Mouse (Mus musculus) left cerebral cortex, adult 9 months (tissue): ENCODE data around the gene Tfcp2.

Source experiments
- DNase-seq, 2 experiments: peaks; one replicate each; pipeline ENCODE4 v3.0.0; 2022; ENCODE audit warnings: low spot score in 2 of 2

Gene Tfcp2

DNA sequence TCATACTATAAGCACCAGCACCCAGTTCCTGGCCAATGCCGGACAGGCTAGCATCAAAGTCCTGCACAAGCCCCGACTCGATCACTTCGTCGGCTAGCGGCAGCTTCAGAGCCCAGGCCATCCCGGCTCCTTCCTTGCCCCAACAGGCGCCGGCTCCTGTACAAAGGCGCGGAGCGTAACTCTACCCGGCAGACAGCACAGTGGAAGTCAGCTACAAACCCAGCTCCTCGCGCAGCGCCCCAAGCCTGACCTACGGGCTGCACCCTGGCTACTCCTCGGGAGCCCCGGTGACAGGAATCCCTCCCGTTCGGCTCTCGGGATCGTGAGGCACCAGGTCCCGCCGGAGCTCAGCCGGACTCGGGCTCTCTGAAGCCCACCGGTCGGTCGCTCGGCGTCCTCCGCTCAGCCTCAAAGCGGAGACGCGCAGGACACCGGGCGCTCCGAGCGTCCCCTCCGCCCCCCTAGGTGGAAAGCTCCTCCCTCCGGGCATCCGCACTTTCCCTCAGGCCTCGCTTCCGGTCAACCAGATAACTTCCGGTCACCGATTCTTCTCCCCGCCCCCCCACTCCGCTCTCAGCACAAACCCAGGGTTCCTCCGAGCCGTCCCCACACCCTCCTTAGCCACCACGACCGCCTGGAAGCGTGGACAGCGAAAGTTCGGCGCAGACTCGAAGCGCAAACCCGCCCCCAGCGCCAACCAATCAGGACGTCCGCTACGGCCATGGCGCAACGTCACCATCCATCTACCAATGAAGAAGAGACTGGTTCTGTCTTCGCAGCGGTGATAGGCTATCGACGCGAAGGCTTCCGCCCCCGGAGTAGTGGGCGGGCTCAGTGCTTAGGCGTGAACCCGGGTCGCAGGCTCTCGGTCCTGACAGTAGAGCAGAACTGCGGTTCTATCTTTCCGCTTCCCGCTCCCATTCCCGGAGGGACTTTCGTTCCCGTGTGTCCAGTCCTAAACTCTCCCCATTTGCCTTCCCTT, at the start of gene Tfcp2:
Gene Tfcp2, minus strand, starts transcription at position 683 of the 982 bp plus-strand sequence.
- peak; percentile 96 to 99 for DNase-seq

DNA sequence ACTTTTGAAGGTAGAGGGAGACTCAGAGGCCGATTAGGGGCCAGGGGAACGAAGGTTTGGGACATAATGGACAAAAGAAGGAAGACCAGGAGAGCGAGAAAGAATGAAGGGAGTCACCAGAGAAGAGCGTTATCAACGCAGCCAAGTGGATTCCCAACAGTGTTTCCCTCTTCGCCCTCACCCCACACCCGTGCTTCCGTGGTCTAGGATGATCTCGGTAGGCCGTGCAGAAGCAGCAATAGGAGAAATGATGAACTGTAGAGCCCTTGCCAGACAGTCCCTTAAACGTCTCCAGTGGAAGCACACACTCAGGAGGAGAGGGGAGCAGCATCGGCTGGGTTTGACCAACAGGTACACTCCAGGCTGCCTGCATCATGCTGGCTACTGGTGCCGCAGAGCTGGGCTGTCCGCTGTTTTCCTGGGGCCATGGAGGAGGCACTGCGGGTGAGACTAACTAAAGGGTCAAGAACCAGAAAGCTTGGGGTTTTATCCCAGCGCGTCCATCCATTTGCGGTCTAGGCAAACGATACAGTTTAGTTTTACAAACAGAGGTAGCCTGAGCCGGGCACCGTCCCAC, 49.0 kb upstream of the Tfcp2 start:
- no peak for DNase-seq

DNA sequence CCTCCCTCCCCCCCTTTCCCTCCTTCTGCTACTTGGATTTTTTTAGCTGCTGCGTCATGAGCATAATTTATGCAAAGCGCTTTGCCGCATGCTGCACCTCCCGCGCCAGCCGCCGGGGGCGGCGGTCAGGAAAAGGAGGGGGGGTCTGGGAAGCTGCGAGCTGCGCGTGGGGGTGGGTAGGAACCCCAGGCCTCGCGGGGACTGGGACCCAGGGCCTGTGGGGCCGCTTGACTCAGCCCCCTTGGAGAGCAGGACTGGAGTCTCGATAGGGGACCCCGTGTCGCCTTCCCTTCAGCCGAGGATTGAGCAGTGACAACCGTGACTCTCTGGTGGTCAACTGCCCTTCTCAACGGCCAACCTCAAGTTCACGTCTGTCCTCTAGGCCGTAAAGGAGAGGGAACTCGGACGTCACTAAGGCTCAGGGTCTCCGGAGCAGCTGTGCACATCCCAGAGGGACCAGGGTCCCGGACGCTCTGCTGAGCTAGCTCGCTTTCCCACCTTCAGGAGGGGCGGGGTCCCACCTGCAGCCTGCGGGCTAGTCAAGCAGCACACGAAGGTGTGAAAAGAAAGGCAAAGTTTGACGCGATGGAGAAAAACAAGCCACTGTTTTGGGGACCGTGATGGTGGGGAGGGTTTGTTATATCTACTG, 48.4 kb upstream of the Tfcp2 start:
- peak in 1 of 2 experiments; percentile 69 for DNase-seq

DNA sequence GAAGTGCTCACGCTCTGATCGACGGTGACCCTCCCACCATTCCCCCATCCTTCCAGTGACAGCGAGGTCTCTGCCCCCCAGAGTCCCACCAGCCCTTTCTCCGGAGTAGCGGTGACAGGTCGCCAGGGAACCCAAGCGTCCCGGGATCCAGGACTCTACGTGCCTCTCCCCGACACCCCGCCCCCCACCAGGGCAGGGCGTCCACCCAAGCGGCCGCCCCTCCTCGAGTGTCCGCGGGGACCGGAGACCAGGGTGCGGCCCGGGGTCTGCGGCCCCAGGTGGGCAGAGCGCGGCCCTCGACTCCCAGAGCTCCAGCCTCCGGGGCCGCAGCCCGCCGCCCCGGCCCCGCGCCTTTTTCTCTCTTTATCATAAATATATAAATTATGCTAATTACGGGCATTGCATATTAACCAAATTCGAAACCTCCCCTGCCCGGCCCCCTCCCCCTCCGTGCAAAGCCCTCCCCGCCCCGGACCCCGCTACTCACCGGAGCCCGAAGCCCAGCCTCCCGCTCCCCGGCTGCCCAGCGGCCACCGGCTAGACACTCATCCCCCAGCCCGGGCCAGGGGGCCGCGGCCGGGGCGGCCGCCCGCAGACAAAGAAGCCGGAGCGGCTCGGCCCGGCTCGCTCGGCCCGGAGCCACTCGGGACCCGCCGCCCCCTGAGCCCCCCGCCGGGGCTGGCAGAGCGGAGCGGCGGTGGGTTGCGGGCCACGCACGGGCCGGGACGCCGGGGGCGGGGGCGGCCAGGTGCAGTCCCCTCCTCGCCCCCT, 47.7 kb upstream of the Tfcp2 start, which contains the start of gene Pou6f1:
Gene Pou6f1, minus strand, starts transcription at position 709 of the 771 bp plus-strand sequence.
- DNase-seq: peak in 1 of 2 experiments; percentile 36

DNA sequence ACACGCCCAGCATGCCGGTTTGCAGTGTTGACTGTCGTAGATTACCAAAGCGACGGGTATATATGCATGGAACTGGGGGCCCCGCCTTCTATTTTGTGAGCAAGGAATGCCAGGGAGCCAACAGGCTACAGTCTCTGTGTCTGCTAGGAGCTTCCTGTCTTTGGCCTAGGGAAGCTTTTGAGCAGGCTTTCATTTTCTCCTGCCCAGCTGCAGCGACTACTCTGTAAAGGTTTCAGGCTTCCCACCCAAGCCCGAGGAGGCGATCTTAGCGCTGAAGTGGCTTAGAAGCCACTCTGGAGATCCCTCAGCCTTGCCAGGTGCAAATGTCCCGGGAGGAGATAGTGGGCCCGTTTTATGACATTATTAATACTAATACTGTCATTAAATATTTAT, 47.1 kb upstream of the Tfcp2 start:
- peak in 1 of 2 experiments; percentile 51 for DNase-seq

DNA sequence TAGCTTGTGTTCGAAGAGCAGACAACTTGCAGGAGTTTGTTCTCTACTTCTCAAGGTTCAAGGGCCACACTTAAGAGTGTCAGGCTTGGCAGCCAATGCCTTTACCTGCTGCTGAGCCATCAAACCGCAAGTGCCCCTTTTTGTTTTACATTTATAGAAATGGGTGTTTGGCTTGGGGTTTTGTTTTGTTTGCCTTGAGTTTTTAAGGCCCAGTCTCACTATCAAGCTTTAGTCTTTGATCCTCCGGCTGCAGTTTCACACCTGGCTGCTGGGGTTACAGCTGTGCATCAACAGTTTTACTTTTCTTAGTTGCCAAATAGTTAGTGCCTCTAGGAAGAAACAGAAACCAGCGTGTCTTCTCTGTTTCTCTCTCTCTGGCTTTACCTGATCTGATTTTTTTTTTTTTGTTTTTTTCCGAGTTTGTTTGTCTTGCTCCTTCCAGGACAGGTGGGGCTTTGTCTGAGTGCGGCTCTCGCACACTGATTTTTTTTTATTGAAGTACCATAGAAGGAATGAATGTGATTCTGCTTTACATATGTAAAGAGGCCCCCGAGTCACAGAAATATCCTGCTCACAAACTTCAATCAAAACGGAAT, 46.6 kb upstream of the Tfcp2 start:
- DNase-seq: no peak

DNA sequence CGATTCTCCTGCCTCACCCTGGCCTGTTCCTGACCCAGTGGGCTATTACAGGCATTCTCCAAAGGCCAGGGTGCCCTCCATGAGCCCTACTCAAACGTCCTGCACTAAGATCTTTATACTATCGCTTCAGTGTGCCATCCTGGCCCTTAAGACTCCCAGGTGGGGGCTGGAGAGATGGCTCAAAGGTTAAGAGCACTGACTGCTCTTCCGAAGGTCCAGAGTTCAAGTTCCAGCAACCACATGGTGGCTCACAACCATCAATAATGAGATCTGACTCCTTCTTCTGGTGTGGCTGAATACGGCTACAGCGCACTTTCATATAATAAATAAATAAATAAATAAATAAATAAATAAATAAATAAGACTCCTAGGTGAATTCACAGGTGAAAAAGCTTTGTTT, 41.0 kb upstream of the Tfcp2 start:
- DNase-seq: no peak

DNA sequence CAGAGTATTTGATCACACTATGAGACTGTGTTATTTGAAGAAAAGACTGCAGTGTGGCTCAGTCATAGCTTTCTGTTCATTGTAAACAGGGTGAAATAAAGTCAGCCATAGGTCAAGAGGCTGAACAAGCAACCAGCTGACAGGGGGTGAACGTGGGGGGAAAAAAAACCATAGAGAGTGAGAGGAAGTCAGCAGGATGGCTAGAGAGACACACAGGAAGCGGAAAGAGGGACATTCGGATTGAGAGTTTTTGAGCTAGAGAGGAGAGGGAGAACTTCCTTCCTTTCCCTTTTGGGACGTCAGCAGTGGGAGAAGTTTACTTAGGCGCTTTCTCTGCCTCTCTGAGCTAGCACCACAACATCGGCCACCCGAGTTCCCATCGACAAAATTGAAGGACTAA, 38.6 kb upstream of the Tfcp2 start:
- DNase-seq: no peak

DNA sequence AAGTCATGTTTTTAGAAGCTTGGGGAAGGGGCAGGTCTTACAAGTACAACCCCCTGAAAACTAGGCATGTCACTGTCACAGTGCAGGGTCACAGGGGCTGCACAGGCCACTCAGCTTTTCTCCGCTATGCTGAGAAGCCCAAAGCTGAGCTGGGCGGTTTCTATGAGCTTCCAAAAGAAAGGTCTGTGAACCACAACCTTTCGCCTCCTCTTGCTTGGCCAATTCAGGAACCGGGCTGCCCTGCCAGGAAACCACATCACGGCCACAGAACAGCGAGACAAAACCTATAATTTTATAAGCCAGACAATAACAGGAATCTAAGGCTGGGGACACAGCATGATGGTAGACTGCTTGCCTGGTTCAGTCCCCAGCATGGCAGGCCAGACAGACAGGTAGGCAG, 36.5 kb upstream of the Tfcp2 start:
- no peak for DNase-seq

DNA sequence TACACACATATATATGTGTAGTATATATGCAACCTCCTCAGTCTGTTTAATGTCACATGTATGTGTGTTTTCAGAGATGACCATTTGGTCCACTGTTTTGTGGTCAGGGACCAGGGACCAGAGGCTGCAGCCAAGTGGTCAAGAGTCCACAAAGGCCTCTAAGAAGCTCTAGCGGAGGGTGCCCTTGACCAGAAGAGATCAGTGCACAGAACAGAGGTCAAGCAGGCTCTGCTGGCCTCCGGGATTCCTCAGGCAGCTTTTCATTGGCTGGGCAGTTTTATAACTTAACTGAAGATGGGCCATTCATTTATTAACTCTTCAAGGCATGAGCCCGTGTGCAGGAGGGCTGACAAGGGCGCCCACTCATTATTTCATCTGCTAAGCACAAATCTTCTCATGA, 35.4 kb upstream of the Tfcp2 start:
- DNase-seq: no peak

DNA sequence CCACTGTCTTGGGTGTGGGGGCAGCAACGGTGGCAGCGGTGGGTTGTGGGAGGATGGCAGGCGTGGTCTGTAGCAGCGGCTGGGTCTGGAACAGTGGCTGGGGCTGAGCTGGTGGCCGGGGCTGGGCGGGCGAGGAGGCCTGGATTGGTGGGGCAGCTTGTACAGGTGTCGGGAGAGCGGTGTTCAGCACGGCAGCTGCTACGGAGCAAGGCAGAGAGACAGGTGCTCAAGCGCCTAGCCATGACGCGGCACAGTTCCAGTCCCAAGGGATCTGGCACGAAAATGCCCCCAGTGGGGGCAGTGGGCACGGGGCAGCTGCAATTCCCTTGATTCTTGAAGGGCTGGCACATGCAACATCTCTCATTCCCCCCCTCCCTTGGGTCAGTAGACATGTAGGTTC, 34.1 kb upstream of the Tfcp2 start:
- DNase-seq: no peak

DNA sequence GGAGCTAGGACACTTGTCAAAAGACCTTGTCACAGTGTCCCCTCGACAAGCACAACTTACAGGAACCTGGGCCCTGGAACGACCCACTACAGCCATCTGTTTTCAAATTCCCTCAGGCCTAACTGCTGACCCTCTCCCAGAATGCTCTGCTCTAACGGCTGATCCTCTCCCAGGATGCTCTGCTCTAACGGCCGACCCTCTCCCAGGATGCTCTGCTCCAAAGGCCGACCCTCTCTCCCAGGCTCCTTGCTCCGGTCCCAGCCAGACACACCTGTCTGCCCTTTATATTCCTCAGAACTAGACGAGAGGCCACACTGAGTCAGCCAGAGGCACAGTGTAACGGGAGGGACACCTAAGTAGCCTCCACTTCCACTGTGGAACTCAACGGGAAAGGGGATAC, 28.3 kb upstream of the Tfcp2 start:
- no peak for DNase-seq

DNA sequence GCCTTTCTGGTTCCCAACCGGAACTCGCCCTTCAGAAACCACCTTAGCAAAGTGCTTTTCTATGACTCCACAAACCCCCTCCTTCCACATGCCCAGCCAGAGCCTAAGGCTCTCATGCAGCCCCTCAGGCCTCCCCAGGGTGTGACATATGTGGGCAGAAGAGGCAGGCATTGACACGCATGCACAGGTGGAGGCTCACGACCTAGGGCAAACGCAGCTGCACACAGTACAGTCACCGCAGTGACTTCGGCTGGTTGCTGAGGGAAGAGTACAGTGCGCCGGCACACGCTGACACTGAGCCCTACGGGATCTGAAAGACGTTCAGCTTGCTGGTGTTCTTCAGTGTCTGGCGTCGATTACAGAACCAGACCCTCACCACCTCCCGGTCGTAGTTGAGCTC, 26.2 kb upstream of the Tfcp2 start:
- DNase-seq: no peak

DNA sequence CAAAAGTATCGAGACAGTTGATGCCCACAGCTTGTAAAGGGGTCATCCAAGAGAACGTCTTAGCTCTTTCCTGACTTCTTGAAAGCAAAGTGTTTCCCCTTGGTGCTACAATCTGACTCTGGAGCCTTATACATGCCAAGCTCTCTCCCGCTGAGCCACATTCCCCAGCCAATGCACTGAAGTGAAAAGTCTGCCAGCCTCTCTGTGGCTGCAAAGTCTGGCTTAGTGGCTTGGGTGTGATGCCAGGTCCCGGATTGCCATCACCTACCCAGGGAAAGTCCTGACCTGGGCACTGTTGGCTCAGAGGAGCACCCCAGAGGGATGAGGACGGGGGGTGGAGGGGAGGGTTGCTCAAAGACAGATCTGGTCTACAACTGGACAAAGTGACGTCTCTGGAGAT, 25.0 kb upstream of the Tfcp2 start:
- no peak for DNase-seq

DNA sequence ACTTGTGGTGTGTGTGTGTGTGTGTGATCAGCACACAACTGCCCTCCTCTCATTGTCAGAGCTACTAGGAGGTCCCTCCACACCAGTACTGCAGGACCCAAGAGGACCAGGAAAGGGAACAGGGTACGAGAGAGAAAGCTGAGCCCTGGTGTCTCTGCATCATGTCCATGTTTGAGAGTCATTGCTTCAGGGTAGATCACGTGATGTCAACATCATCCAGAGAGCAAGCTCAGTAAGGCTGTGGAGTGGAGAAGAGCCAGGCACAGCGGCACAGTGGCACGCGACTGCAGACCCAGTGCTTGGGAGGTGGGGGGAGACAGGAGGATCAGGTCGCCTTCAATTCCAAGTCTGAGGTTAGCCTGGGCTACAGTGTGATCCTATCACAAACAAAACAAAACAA, 24.6 kb upstream of the Tfcp2 start:
- DNase-seq: no peak

DNA sequence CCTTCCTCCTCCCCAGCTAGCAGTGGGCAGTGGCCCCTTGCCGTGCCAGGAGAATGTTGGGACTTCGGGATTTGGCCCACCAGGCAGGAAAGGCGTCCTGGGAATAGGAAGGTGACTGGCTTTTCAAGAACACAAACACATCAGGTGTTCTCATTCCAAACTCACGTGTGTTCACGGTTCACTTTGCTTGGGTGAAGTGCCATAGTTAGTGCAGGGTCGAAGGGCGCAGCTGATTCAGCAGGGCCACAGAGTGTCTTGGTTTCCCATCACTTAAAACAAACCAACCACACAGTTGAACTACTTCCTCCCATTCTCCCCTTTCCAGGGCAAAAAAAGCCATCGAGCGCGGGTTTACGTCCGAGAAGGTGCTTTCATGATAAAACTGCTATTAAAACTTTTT, 23.6 kb upstream of the Tfcp2 start:
- DNase-seq: no peak

DNA sequence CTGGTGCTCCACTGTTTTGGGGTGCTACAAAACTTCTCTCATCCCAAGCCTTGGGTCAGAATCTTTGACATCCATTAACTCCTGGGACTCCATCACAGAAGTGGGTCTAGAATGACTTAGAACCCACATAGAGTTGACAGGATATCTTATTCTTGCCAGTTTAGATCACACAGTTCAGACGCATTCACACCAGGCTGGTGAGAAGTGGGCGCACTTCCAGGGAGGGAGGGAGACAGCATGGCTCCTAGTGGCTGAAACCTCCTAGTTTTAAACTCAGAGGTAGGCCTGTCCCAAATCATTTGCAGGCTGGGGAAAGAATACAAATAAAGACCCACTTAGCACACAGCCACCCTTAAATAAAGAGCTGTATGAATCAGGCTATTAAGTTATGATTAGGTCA, 22.6 kb upstream of the Tfcp2 start:
- DNase-seq: no peak

DNA sequence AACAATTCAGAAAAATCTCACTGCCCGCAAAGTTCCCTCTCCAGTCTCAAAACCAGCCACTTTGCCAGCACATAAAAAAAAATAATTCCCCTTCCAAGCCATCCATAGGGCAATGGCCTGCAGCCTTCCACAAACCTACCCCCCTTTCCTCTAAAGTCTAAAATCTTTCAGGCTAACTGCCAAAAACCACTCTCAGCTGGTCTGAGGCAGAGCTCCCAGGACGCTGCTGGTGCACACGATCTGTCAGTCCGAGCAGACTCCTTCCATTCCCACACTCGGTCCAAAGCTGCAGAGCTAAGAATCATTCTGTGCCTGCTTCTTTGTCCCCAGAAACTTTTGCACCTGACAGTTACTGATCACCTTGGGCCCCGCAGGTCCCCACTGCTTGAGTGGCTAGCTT, 22.1 kb upstream of the Tfcp2 start:
- no peak for DNase-seq

DNA sequence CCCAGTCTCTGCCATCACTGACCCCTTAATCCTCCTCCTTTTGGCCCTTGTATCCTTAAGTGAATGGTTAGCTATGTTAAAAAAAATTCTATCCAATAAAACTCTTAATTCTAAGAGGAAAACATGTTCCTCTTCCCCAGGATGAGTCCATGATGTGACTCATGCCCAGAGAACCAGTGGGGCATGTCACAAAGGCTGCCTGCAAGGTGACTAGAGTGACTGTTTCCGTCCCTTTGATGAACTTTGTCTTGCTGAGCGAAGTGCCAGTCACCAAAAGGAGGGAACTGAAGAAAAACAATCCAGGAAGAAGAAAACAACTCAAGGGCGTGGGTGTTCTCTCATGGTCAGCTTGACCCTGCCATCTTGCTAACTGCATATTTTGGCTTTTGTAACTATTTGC, 17.4 kb upstream of the Tfcp2 start:
- no peak for DNase-seq

DNA sequence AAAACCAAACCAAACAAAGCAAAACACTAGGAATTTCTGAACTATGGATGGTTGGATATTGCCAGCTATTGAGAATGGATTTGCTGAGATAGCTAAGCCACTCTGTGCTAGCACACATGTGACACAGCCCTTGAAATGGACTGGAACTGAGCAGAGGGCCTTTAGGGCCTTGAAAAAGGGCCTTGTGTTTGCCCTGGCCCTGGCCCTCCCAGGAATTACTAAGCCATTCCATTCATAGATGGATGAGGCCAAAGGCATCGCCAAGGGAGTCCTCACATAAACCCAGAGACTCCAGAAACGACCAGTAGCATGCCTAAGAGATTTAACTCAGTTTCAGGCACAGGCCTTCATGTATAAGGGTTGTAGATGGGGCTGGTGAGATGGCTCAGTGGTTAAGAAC, 14.7 kb upstream of the Tfcp2 start:
- DNase-seq: no peak

DNA sequence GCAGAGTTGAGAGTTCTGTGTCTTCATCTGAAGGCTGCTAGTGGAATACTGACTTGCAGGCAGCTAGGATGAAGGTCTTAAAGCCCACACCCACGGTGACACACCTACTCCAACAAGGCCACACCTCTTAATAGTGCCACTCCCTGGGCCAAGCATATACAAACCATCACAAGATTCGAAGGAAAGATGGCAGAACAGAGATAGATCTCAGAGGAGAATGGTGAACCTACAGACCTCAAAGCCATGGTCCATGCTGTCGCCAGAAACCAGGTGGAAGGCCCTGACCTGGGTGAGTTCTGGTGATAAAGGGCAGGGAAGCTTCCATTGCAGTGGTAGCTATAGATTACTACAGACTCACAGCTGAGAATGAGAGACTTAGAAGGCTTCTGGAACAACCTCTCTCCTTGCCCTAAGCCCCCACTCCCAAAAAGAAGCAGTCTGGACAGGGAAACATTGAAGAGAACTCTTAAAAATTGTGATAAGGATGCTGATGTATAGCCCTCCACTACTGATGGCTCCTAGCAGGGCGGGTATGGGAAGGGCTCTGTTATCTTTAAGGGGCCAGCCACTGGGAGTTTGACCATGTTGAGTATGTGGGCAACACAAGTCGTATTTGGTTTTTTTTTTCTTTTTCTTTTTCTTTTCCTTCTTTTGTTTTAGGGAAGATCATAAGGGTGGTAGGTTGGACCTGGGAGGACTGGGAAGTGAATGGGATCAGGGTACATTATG, 6.1 kb upstream of the Tfcp2 start:
- DNase-seq: no peak
